Mouse (Mus musculus): ENCODE results near the gene Dpp9. TPM values are rescaled to one million over a fixed set of nuclear protein-coding genes. Genes with fewer than 3 reads are reported as not detected.
"Not testable (repeated sequence)": the region's sequence is repeated elsewhere in the genome, so short reads cannot be mapped to it uniquely, and the experiment has no call there.

The Dpp9 gene
- polyA plus RNA-seq (2012; rRNA removed), result 53.3 and 54.4 TPM in 2 replicates

DNA sequence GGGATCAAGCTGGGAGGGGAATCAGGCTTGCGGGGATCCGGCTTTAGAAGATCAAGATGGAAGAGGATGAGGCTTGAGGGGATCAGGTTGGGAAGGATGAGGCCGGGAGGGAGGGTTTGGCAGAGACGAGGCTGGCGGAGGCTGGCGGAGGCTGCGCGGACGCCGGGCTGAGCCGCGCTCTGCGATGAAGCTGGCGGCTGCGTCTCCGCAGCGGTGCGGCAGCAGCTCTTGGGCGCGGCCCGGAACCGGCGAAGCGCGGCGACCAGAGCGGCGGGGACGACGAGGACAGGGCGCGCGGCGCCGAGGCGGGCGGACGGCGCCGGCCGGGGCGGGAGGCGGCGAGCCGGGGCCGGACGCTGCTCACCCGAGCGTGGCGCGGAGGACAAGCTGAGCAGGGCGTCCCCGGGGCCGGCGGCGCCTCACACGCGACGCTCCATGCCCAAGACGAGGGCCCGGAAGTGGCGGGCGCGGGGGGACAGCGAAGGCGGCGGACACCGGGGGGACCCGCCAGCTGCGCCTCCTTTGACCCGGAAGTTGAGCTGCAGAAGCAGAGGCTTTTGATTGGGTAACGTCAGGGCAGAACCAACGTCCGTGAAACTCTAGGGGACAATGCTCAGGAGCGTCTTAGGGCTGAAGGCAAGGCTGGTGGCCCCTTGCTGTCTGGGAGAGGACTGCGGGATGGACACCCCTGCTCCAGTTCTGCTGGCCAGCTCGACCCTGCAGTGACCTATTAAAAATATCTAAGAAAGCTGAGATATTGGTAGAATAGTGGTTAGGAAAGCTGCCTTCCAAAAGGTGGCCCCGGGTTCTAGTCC is at the start of gene Dpp9:
TSS of gene Dpp9 (minus strand) at position 529 of the 815 bp plus-strand sequence.
- DNase-seq (ENCODE audit: low read depth), result peak; percentile 99
- peak; percentile 20; the same call in 1 of the 2 replicates for TF ChIP-seq POLR2A (IDR thresholded peaks at IDR 0.05; ENCODE audit: borderline replicate concordance, extremely low read depth, insufficient read depth, insufficient read length, poor library complexity, severe bottlenecking)
- TF ChIP-seq CTCF (IDR thresholded peaks at IDR 0.05; ENCODE audit: borderline replicate concordance, extremely low read depth, insufficient read depth, insufficient read length), result no peak

DNA sequence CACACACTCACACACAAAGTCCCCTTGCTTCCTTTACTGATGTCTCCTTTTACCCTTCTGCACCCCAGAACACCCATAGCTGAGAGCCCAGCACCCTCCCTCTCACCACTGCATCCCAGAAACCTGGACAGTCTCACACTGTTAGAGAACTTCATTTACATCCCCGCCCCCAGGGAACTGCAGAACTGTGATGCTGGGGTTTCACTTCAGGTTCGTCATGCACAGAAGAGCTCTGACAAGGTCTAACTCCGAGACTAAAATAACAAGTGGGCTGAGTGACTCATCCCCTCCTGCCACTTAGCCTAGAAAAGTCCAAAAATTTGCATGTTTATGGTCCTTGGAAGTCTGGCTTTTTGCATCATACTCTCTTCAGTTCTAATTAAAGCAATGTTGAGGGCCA is 47.6 kb upstream of the Dpp9 start:
- DNase-seq (ENCODE audit: low read depth), result no peak
- no peak for TF ChIP-seq POLR2A (IDR thresholded peaks at IDR 0.05; ENCODE audit: borderline replicate concordance, extremely low read depth, insufficient read depth, insufficient read length, poor library complexity, severe bottlenecking)
- TF ChIP-seq CTCF (IDR thresholded peaks at IDR 0.05; ENCODE audit: borderline replicate concordance, extremely low read depth, insufficient read depth, insufficient read length), result no peak

- DNase-seq (ENCODE audit: low read depth), result no peak
- no peak for TF ChIP-seq CTCF (IDR thresholded peaks at IDR 0.05; ENCODE audit: borderline replicate concordance, extremely low read depth, insufficient read depth, insufficient read length)
- TF ChIP-seq POLR2A (IDR thresholded peaks at IDR 0.05; ENCODE audit: borderline replicate concordance, extremely low read depth, insufficient read depth, insufficient read length, poor library complexity, severe bottlenecking), result no peak
Measured at GRCm38 (mm10) chr17:56265869-56266268, 47.2 kb upstream of the Dpp9 start.

DNA sequence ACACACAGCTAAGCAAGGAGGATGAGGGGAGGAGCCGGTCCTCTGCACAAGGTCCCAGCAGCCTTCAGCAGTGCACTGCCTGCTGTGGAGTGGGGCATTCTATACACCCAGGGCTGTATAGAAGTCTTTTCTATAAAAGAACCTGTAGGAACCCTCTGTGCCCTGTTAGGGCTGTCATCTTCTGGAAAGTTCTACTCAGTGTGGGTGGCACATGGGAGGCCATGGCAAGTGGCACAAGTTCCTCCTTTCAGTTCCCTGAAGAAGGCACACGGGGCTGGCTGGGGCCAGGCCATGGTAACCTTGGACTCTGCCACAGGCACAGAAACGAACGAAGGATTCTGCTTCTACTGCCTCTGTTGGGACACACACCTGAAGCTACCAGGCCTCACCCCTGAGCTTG is 46.3 kb upstream of the Dpp9 start:
- DNase-seq (ENCODE audit: low read depth), result no peak
- TF ChIP-seq CTCF (IDR thresholded peaks at IDR 0.05; ENCODE audit: borderline replicate concordance, extremely low read depth, insufficient read depth, insufficient read length) (no peak), POLR2A (IDR thresholded peaks at IDR 0.05; ENCODE audit: borderline replicate concordance, extremely low read depth, insufficient read depth, insufficient read length, poor library complexity, severe bottlenecking) (no peak)

DNA sequence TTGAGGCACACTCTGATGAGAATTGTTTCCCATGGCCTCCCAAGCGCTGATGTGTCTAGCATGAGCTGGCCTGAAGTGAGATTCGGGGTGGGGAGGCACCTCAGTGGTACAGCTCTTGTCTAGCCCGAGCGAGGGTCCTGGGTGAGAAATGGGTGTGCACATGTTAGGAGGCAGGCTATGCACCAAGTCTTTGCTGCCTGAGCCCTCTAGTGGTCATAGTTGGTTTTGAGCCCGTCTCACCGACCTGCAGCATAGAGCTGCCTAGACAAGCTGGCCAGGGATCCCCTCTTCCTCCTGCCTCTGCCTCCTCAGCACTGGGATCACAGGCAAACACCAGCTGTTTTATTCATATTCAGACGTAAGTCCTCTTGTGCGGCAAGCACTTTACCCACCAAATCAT is 45.3 kb upstream of the Dpp9 start:
- TF ChIP-seq POLR2A (IDR thresholded peaks at IDR 0.05; ENCODE audit: borderline replicate concordance, extremely low read depth, insufficient read depth, insufficient read length, poor library complexity, severe bottlenecking) (no peak), CTCF (IDR thresholded peaks at IDR 0.05; ENCODE audit: borderline replicate concordance, extremely low read depth, insufficient read depth, insufficient read length) (peak; percentile 90)
- DNase-seq (ENCODE audit: low read depth), result peak; percentile 83

GRCm38 (mm10) chr17:56262645-56263094 is 44.0 kb upstream of the Dpp9 start:
- TF ChIP-seq POLR2A (IDR thresholded peaks at IDR 0.05; ENCODE audit: borderline replicate concordance, extremely low read depth, insufficient read depth, insufficient read length, poor library complexity, severe bottlenecking) (no peak), CTCF (IDR thresholded peaks at IDR 0.05; ENCODE audit: borderline replicate concordance, extremely low read depth, insufficient read depth, insufficient read length) (no peak)
- no peak for DNase-seq (ENCODE audit: low read depth)

GRCm38 (mm10) chr17:56261166-56261565 is 42.5 kb upstream of the Dpp9 start:
- no peak for DNase-seq (ENCODE audit: low read depth)
- no peak for TF ChIP-seq CTCF (IDR thresholded peaks at IDR 0.05; ENCODE audit: borderline replicate concordance, extremely low read depth, insufficient read depth, insufficient read length)
- no peak for TF ChIP-seq POLR2A (IDR thresholded peaks at IDR 0.05; ENCODE audit: borderline replicate concordance, extremely low read depth, insufficient read depth, insufficient read length, poor library complexity, severe bottlenecking)

DNA sequence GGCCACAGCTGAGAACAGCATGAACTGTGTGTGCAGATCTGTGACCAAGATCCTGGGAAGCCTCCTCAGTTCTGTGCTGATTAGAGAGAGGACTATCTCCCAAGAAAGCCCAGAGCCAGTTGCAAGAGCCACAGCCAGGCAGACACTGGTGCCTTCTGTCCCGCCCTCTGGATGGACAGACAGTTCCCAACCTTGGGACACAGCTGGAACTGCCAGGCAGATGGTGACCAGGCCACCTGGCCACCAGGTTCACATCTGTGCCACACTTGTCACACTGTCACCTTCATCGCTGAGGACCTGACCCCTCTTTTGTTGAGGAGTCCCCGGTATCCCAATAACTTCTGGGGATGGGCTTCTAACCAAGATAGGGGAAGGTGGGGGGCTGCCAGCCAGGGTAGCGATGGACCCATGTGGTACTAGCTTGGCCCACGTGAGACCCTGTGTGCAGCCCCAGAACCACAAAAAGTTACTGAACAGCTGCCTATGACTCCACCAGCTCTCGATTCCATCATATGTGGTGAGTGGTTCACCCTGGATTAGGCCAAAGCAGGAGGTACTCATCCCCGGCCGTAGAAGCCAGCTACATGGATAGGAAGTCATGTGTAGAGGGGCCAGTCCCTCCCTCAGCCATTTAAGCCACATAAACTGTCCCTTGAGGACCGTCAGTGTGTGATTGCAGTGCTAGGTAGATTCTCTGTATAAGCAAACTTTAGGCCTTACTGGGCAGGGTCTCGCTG is 40.8 kb upstream of the Dpp9 start:
- DNase-seq (ENCODE audit: low read depth), result no peak
- TF ChIP-seq CTCF (IDR thresholded peaks at IDR 0.05; ENCODE audit: borderline replicate concordance, extremely low read depth, insufficient read depth, insufficient read length), result no peak
- TF ChIP-seq POLR2A (IDR thresholded peaks at IDR 0.05; ENCODE audit: borderline replicate concordance, extremely low read depth, insufficient read depth, insufficient read length, poor library complexity, severe bottlenecking), result no peak

GRCm38 (mm10) chr17:56258812-56259211 is 40.1 kb upstream of the Dpp9 start:
- DNase-seq (ENCODE audit: low read depth), result not testable (repeated sequence)

DNA sequence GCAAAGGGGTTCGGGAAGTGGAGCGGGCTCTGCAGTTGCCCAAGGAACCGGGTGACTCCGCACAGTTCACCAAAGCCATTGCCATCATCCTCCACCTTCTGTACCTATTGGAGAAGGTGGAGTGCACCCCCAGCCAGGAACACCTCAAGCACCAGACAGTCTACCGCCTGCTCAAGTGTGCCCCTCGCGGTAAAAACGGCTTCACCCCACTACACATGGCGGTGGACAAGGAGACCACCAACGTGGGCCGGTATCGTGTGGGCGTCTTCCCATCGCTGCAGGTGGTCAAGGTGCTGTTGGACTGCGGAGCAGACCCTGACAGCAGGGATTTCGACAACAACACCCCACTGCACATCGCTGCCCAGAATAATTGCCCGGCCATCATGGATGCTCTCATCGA is 39.6 kb upstream of the Dpp9 start:
- DNase-seq (ENCODE audit: low read depth), result not testable (repeated sequence)

GRCm38 (mm10) chr17:56257181-56257894 is 38.6 kb upstream of the Dpp9 start:
- DNase-seq (ENCODE audit: low read depth), result no peak
- TF ChIP-seq CTCF (IDR thresholded peaks at IDR 0.05; ENCODE audit: borderline replicate concordance, extremely low read depth, insufficient read depth, insufficient read length) (no peak), POLR2A (IDR thresholded peaks at IDR 0.05; ENCODE audit: borderline replicate concordance, extremely low read depth, insufficient read depth, insufficient read length, poor library complexity, severe bottlenecking) (no peak)

Data from brain, embryonic 14.5 days (tissue).